Mouse (Mus musculus): ENCODE measurements around the gene Ube2h. TPM values are rescaled to one million over a fixed set of nuclear protein-coding genes. Genes with fewer than 3 reads are reported as not detected.

Gene Ube2h
- total and polyA plus RNA-seq, 2 experiments from 2014 or later: 30.4 to 31.9 TPM

GRCm38 (mm10) chr6:30171967-30172366, 132.4 kb downstream of the Ube2h start:
- Histone ChIP-seq H3K4me2 (ENCODE audit: low read depth, low read length) (no peak overlapping the region), H3K36me3 (replicated peaks; ENCODE audit: control insufficient read depth, insufficient read depth, low read length) (no peaks in the 10 kb centered on the region), H3K4me1 (ENCODE audit: control insufficient read depth, insufficient read depth) (peaks cover 8% of the 10 kb centered on the region), H3K9me3 (replicated peaks; ENCODE audit: control insufficient read depth, low read length) (no peaks in the 10 kb centered on the region), H3K4me3 (ENCODE audit: low read depth, low read length) (no peak overlapping the region), H3K27me3 (ENCODE audit: control insufficient read depth, insufficient read depth, low read length) (peaks cover 89% of the 10 kb centered on the region), H3K9ac (replicated peaks; ENCODE audit: low read depth, low read length) (no peak overlapping the region), H3K27ac (ENCODE audit: low read depth) (no peak overlapping the region)
- TF ChIP-seq EP300 (IDR thresholded peaks at IDR 0.05; ENCODE audit: low read depth) (no peak), CTCF (IDR thresholded peaks at IDR 0.05; ENCODE audit: low read depth) (no peak)
- 31% methylated on average over 10 of the region's 10 CpGs for WGBS
- DNase-seq (ENCODE audit: low spot score): no peak
- ATAC-seq (ENCODE audit: insufficient read depth, low read depth): no peak

DNA sequence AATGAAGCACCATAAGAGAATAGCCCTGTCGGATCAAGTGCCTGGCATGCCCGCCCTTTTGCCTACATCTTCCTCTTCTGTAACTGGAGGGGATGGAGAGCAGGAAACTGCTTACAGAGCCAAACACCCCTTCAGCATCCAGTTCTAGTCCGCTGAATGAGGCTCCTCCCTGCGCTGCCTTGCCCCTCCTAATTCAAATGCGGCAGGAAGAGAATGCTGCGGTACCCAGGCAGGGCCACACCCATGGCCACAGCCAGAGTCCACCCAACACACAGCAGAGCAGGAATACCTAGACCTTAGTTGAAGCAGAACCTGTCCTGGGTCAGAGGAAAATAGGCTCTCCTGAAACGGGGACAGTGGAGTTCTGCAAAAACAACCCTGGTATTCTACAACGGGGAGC, 133.1 kb downstream of the Ube2h start:
- H3K9me3 ChIP-seq (replicated peaks; ENCODE audit: control insufficient read depth, low read length): no peaks in the 10 kb centered on the region
- H3K27ac ChIP-seq (ENCODE audit: low read depth): no peak overlapping the region
- no peak for ATAC-seq (ENCODE audit: insufficient read depth, low read depth)
- 30% methylated on average over 8 of the region's 8 CpGs for WGBS
- no peak for DNase-seq (ENCODE audit: low spot score)
- no peak overlapping the region for H3K9ac ChIP-seq (replicated peaks; ENCODE audit: low read depth, low read length)
- peaks cover 85% of the 10 kb centered on the region for H3K27me3 ChIP-seq (ENCODE audit: control insufficient read depth, insufficient read depth, low read length)
- H3K4me1 ChIP-seq (ENCODE audit: control insufficient read depth, insufficient read depth): peaks cover 8% of the 10 kb centered on the region
- no peaks in the 10 kb centered on the region for H3K36me3 ChIP-seq (replicated peaks; ENCODE audit: control insufficient read depth, insufficient read depth, low read length)
- H3K4me2 ChIP-seq (ENCODE audit: low read depth, low read length): no peak overlapping the region
- TF ChIP-seq CTCF (IDR thresholded peaks at IDR 0.05; ENCODE audit: low read depth) (no peak), EP300 (IDR thresholded peaks at IDR 0.05; ENCODE audit: low read depth) (no peak)
- no peak overlapping the region for H3K4me3 ChIP-seq (ENCODE audit: low read depth, low read length)

- H3K4me2 ChIP-seq (ENCODE audit: low read depth, low read length): no peak overlapping the region
- DNase-seq (ENCODE audit: low spot score): no peak
- H3K27ac ChIP-seq (ENCODE audit: low read depth): no peak overlapping the region
- no peaks in the 10 kb centered on the region for H3K36me3 ChIP-seq (replicated peaks; ENCODE audit: control insufficient read depth, insufficient read depth, low read length)
- ATAC-seq (ENCODE audit: insufficient read depth, low read depth): no peak
- H3K4me1 ChIP-seq (ENCODE audit: control insufficient read depth, insufficient read depth): 0 out of 2 replicates have a peak, but pooled peaks cover 8% of the 10 kb centered on the region
- TF ChIP-seq EP300 (IDR thresholded peaks at IDR 0.05; ENCODE audit: low read depth): no peak
- no peak for TF ChIP-seq CTCF (IDR thresholded peaks at IDR 0.05; ENCODE audit: low read depth)
- no peak overlapping the region for H3K9ac ChIP-seq (replicated peaks; ENCODE audit: low read depth, low read length)
- no peaks in the 10 kb centered on the region for H3K9me3 ChIP-seq (replicated peaks; ENCODE audit: control insufficient read depth, low read length)
- H3K27me3 ChIP-seq (ENCODE audit: control insufficient read depth, insufficient read depth, low read length): peaks cover 64% of the 10 kb centered on the region
- 77% methylated on average over 12 of the region's 12 CpGs for WGBS
- no peak overlapping the region for H3K4me3 ChIP-seq (ENCODE audit: low read depth, low read length)
These were observed 135.2 kb downstream of the Ube2h start for GRCm38 (mm10) chr6:30169148-30169547.

DNA sequence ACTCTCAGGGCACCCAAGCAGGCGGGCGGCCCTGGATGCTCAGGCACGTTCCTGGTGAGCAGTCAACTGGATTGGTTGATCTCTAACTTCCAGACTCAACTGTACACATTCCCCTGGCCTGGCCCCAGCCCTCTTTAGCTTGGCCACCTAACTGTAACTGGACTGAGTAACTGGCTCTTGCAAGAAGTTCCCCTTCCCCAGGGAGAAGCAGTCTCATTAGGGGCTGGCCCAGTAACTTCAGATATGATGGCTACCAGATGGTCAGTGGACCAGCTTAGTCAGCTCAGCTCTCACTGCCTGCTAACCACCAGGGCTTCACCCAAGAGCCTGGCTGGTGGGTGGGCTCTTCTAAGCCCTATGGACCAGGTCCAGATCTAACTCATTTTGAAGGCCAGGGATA, 136.1 kb downstream of the Ube2h start:
- no peak overlapping the region for H3K27ac ChIP-seq (ENCODE audit: low read depth)
- H3K4me1 ChIP-seq (ENCODE audit: control insufficient read depth, insufficient read depth): 0 out of 2 replicates have a peak, but pooled peaks cover 4% of the 10 kb centered on the region
- no peak for DNase-seq (ENCODE audit: low spot score)
- no peak overlapping the region for H3K4me2 ChIP-seq (ENCODE audit: low read depth, low read length)
- H3K9me3 ChIP-seq (replicated peaks; ENCODE audit: control insufficient read depth, low read length): no peaks in the 10 kb centered on the region
- H3K9ac ChIP-seq (replicated peaks; ENCODE audit: low read depth, low read length): no peak overlapping the region
- peaks cover 55% of the 10 kb centered on the region for H3K27me3 ChIP-seq (ENCODE audit: control insufficient read depth, insufficient read depth, low read length)
- WGBS: 94% methylated on average over 3 of the region's 3 CpGs
- H3K36me3 ChIP-seq (replicated peaks; ENCODE audit: control insufficient read depth, insufficient read depth, low read length): no peaks in the 10 kb centered on the region
- no peak for TF ChIP-seq CTCF (IDR thresholded peaks at IDR 0.05; ENCODE audit: low read depth)
- no peak for TF ChIP-seq EP300 (IDR thresholded peaks at IDR 0.05; ENCODE audit: low read depth)
- no peak for ATAC-seq (ENCODE audit: insufficient read depth, low read depth)
- no peak overlapping the region for H3K4me3 ChIP-seq (ENCODE audit: low read depth, low read length)

GRCm38 (mm10) chr6:30167192-30167591, 137.1 kb downstream of the Ube2h start:
- H3K36me3 ChIP-seq (replicated peaks; ENCODE audit: control insufficient read depth, insufficient read depth, low read length): no peaks in the 10 kb centered on the region
- TF ChIP-seq EP300 (IDR thresholded peaks at IDR 0.05; ENCODE audit: low read depth) (no peak), CTCF (IDR thresholded peaks at IDR 0.05; ENCODE audit: low read depth) (no peak)
- 47% methylated on average over 11 of the region's 11 CpGs for WGBS
- H3K27ac ChIP-seq (ENCODE audit: low read depth): no peak overlapping the region
- H3K4me1 ChIP-seq (ENCODE audit: control insufficient read depth, insufficient read depth): 0 out of 2 replicates have a peak, but pooled peaks cover 6% of the 10 kb centered on the region
- peaks cover 44% of the 10 kb centered on the region for H3K27me3 ChIP-seq (ENCODE audit: control insufficient read depth, insufficient read depth, low read length)
- no peak overlapping the region for H3K9ac ChIP-seq (replicated peaks; ENCODE audit: low read depth, low read length)
- DNase-seq (ENCODE audit: low spot score) (no peak), ATAC-seq (ENCODE audit: insufficient read depth, low read depth) (no peak)
- H3K4me2 ChIP-seq (ENCODE audit: low read depth, low read length): no peak overlapping the region
- no peak overlapping the region for H3K4me3 ChIP-seq (ENCODE audit: low read depth, low read length)
- H3K9me3 ChIP-seq (replicated peaks; ENCODE audit: control insufficient read depth, low read length): no peaks in the 10 kb centered on the region

- Histone ChIP-seq H3K4me3 (ENCODE audit: low read depth, low read length) (no peak overlapping the region), H3K4me1 (ENCODE audit: control insufficient read depth, insufficient read depth) (0 out of 2 replicates have a peak, but pooled peaks cover 7% of the 10 kb centered on the region), H3K4me2 (ENCODE audit: low read depth, low read length) (no peak overlapping the region), H3K9ac (replicated peaks; ENCODE audit: low read depth, low read length) (no peak overlapping the region), H3K36me3 (replicated peaks; ENCODE audit: control insufficient read depth, insufficient read depth, low read length) (no peaks in the 10 kb centered on the region), H3K9me3 (replicated peaks; ENCODE audit: control insufficient read depth, low read length) (no peaks in the 10 kb centered on the region), H3K27ac (ENCODE audit: low read depth) (no peak overlapping the region), H3K27me3 (ENCODE audit: control insufficient read depth, insufficient read depth, low read length) (peaks cover 36% of the 10 kb centered on the region)
- WGBS: 56% methylated on average over 3 of the region's 3 CpGs
- no peak for ATAC-seq (ENCODE audit: insufficient read depth, low read depth)
- DNase-seq (ENCODE audit: low spot score): no peak
- TF ChIP-seq CTCF (IDR thresholded peaks at IDR 0.05; ENCODE audit: low read depth) (no peak), EP300 (IDR thresholded peaks at IDR 0.05; ENCODE audit: low read depth) (no peak)
These were observed 138.0 kb downstream of the Ube2h start for GRCm38 (mm10) chr6:30166349-30166748.
